Mouse (Mus musculus) thymus, adult 2 months (tissue): ENCODE measurements around the gene Adamts7. TPM values are rescaled to one million over a fixed set of nuclear protein-coding genes. Genes with fewer than 3 reads are reported as not detected.

ENCODE experiments used
- DNase-seq: peaks from one replicate; pipeline ENCODE4 v3.0.0; 2021
- H3K27ac ChIP-seq: fragments of 200-500 bp; 2 replicates; pipeline ENCODE4 v1.5.1; 2012; ENCODE audit warnings: low read length, control low read depth; ENCODE audit not compliant: control insufficient read depth, insufficient read depth
- H3K27me3 ChIP-seq: fragments of 200-500 bp; 2 replicates; pipeline ENCODE4 v1.6.1; 2012; ENCODE audit warnings: mild to moderate bottlenecking, low read length, moderate library complexity, mixed read lengths; ENCODE audit not compliant: control insufficient read depth, insufficient read depth
- H3K36me3 ChIP-seq: fragments of 200-500 bp; 2 replicates; pipeline ENCODE4 v1.6.1; 2012; ENCODE audit warnings: mild to moderate bottlenecking, low read length, moderate library complexity; ENCODE audit not compliant: control insufficient read depth, insufficient read depth
- H3K4me1 ChIP-seq: fragments of 200-500 bp; replicated peaks from 2 replicates; pipeline ENCODE4 v1.6.1; 2012; ENCODE audit warnings: low read length; ENCODE audit not compliant: control insufficient read depth, insufficient read depth
- H3K4me3 ChIP-seq: fragments of 200-500 bp; 2 replicates; pipeline ENCODE4 v1.5.1; 2012; ENCODE audit warnings: mild to moderate bottlenecking, low read length, control low read depth, moderate library complexity; ENCODE audit not compliant: control insufficient read depth, insufficient read depth
- CTCF ChIP-seq: fragments of 200-500 bp; IDR thresholded peaks from 2 replicates; pipeline ENCODE4 v1.5.1; 2012; ENCODE audit warnings: mild to moderate bottlenecking, control low read depth, low read length, moderate library complexity, borderline replicate concordance; ENCODE audit not compliant: control insufficient read depth, poor library complexity, insufficient read depth; ENCODE audit errors: extremely low read depth
- POLR2A ChIP-seq: fragments of 200-500 bp; IDR thresholded peaks from 2 replicates; pipeline ENCODE4 v1.6.1; 2012; ENCODE audit warnings: mild to moderate bottlenecking, low read length, control low read depth, moderate library complexity; ENCODE audit not compliant: control insufficient read depth, poor library complexity, insufficient read depth; ENCODE audit errors: extremely low read depth
- WGBS: fragments of 180-500 bp; shearing (Covaris S2); methylation state at CpG from one replicate; pipeline ENCODE4 v1.1.7; 2018; 5-methylcytosine and 5-hydroxymethylcytosine counted together
- polyA plus RNA-seq: library from polyadenylated mRNA; depleted of rRNA; stranded (reverse); fragments of >200 nt; gene quantifications from 2 replicates; pipeline ENCODE4 v1.2.3, GENCODE M21; 2012

Adamts7 gene
- polyA plus RNA-seq, 1 experiment, result 5.0 TPM

DNA sequence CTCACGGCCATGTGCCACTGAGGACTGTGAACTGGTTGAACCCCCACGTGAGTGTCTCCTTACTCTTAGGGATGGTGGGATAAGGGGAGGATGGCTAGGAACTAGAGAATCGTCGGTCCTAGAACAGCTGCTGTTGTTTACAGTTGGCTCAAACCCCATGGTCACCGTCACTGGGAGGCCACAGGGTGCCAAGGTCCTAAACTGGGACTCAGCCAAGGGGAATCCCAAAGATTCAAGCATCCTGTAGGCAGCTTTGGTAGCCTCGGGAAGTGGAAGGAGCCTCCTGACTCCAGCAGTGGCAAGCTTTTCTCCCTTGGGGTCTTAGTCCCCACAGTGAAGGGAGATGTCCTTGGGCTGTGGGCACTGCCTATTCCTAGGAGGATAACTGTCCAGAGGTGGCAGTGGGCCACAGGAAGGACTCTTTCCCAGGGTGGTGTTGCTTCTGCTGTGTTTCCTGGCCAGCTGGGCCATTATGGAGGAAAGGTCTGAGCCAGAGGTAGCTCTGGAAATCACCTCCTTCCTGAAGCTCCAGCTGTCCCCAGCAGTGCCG, 34.3 kb downstream of the Adamts7 start:
- H3K27me3 ChIP-seq, result no peaks in the 10 kb centered on the region
- 86% methylated on average over 7 of the region's 7 CpGs for WGBS
- H3K36me3 ChIP-seq, result 0 out of 2 replicates have a peak, but pooled peaks cover 1% of the 10 kb centered on the region
- no peak for DNase-seq
- no peaks in the 10 kb centered on the region for H3K4me1 ChIP-seq
- H3K4me3 ChIP-seq, result no peak overlapping the region
- TF ChIP-seq POLR2A, result no peak
- TF ChIP-seq CTCF, result no peak
- H3K27ac ChIP-seq, result no peak overlapping the region

DNA sequence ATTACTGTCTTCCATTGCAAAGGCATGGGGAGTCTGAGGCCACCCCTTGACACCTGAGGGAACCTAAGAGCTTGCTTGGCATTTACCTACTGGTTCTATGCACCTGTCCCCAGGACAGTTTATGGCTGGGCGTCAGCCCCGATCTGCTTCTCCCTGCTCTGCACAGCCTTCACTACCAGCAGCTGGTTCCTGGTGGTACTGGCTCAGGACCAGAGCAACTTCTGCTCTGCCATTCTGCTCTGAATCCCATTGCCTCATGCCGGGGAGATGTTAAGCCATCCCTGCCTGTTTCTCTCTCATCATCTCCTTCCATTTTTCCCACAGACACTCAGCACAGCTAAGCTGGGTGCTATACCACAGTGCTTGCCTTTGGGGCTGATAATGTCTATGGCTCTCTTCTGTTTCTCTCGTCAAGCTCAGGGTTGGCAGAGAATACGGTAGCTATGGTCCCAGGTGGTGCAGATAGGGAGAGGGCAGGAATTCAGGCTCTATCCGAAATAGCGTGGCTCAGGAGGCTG, 35.1 kb downstream of the Adamts7 start:
- no peaks in the 10 kb centered on the region for H3K27me3 ChIP-seq
- no peaks in the 10 kb centered on the region for H3K4me1 ChIP-seq
- TF ChIP-seq POLR2A (no peak), CTCF (no peak)
- H3K36me3 ChIP-seq, result peaks cover 3% of the 10 kb centered on the region; the same call in 1 of the 2 replicates
- no peak overlapping the region for H3K27ac ChIP-seq
- DNase-seq, result no peak
- no peak overlapping the region for H3K4me3 ChIP-seq
- WGBS, result 84% methylated on average over 7 of the region's 7 CpGs

DNA sequence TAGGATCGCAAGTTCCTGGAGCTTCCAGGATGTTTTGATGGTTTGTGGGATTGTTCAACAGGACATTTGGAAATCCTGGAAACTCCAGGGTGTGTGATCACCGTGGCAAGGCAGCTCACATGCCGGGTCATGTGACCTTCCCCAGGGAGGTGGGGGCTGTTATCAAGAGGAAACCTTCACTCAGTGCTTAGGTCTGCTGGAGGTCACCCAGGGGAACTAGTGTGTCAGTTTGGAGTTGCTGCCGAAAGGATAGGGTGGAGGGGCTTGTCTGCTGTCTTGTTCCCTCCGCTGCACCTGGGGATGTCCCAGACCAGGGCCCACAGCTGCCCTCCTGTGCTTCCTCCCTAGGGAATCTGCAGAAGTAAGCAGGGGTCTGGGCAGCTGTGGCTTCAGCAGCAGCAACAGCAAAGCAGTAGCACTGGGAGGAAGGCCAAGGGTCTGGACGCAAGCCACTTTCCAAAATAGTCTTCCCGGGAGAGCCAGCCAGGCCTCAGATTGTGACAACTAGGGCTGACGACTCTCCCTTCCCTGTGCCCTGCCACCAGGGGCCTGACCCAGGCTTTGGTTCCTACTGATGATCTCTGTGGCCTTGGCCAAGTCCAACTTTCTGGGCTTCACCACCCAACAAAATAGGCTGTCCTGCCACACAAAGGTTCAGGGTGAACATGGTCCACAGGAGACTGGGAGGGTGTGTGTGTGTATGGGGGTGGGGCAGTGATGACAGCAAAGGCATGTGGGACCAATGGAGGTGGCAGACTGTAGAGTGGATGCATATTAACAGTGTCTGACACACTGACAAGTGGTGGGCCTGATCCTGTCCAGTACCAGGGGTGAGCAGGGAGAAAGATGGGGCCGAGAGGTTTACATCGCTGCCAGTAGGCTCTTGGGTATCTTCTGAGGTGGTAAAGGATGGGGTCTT, 35.9 kb downstream of the Adamts7 start:
- H3K36me3 ChIP-seq, result peaks cover 7% of the 10 kb centered on the region
- H3K4me1 ChIP-seq, result no peaks in the 10 kb centered on the region
- H3K27ac ChIP-seq, result no peak overlapping the region
- no peak overlapping the region for H3K4me3 ChIP-seq
- TF ChIP-seq CTCF (no peak), POLR2A (no peak)
- H3K27me3 ChIP-seq, result no peaks in the 10 kb centered on the region
- WGBS, result 72% methylated on average over 10 of the region's 10 CpGs
- DNase-seq, result no peak

DNA sequence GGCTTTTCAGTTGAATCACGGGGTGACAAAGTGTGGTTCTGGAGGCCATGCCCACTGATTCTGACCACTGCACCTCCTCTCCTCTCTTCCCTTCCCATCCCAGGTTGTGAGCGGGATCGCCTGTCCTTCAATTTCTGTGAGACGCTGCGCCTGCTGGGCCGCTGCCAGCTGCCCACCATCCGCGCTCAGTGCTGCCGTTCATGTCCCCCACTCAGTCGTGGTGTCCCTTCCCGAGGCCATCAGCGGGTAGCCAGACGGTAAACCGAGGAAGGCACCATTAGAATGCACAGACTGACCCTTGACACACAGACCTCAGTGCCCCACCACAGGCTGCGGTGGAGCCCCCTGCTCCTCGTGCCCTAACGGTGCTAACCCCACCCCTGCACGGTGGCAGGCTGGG, 36.7 kb downstream of the Adamts7 start:
- WGBS, result 95% methylated on average over 18 of the region's 18 CpGs
- no peak overlapping the region for H3K27ac ChIP-seq
- TF ChIP-seq CTCF, result no peak
- no peak for TF ChIP-seq POLR2A

DNA sequence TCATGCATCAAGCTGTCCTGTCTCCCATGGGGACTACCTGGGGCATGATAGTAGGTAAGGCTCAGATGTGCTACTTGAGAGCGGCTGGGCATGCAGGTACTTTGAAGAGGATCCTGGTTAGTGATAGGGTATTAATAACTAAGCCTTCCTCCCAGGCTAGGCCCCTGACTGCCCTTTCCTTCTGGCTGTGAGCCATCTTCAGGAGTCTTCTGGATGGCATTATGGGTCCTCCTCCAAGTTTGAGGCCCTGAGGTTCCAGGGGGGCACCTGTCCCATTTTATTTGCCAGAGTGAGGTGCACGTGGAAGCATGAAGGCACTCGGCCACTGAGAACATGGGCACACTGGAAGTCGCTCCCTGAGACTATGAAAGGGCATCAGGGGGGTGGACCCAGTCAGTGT, 37.6 kb downstream of the Adamts7 start:
- Histone ChIP-seq H3K27me3 (no peaks in the 10 kb centered on the region), H3K27ac (no peak overlapping the region), H3K4me1 (no peaks in the 10 kb centered on the region), H3K4me3 (no peak overlapping the region), H3K36me3 (peaks cover 22% of the 10 kb centered on the region)
- DNase-seq, result no peak
- 98% methylated on average over 4 of the region's 4 CpGs for WGBS
- TF ChIP-seq CTCF, result no peak
- TF ChIP-seq POLR2A, result no peak

More for the DNA sequence above, 36.7 kb downstream of the Adamts7 start:
- no peak for DNase-seq
- Histone ChIP-seq H3K4me1 (no peaks in the 10 kb centered on the region), H3K36me3 (peaks cover 15% of the 10 kb centered on the region), H3K27me3 (no peaks in the 10 kb centered on the region), H3K4me3 (no peak overlapping the region)

DNA sequence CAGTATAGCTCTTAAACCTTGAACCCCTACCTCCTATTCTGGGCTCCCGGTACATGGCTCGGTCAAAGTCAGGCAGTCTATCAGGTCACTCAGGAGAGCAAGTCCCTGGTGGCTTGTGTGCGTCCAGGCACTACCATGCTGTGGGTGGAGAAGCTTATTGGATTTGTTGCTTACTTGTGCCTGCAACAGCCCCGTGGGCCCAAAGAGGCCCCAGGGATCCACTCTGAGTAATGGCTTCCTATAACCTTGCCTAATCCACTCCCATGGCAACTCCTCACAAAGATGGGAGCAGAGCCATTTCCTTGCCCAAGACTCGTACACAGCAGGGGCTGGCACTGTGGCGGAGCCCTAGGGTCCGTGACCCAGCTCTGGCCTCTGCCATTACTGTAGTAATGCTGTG, 38.2 kb downstream of the Adamts7 start:
- no peaks in the 10 kb centered on the region for H3K27me3 ChIP-seq
- peaks cover 25% of the 10 kb centered on the region for H3K36me3 ChIP-seq
- no peak overlapping the region for H3K27ac ChIP-seq
- H3K4me3 ChIP-seq, result no peak overlapping the region
- no peak for DNase-seq
- H3K4me1 ChIP-seq, result no peaks in the 10 kb centered on the region
- WGBS, result 95% methylated on average over 7 of the region's 7 CpGs
- TF ChIP-seq CTCF, result no peak
- TF ChIP-seq POLR2A, result no peak
